Mouse (Mus musculus) forebrain, embryonic 15.5 days (tissue): ENCODE results near the gene Fndc10. TPM values are rescaled to one million over a fixed set of nuclear protein-coding genes. Genes with fewer than 3 reads are reported as not detected.
A peak's percentile ranks its signal among the peaks of the same experiment; 100 is the strongest.
"Not testable (repeated sequence)": the region's sequence is repeated elsewhere in the genome, so short reads cannot be mapped to it uniquely, and the experiment has no call there.

ENCODE experiments used
- ATAC-seq: fragments of 200-750 bp; cut with Nextera tagmentation; replicated peaks from 2 replicates; pipeline ENCODE4 v1.8.0; 2017; ENCODE audit warnings: mild to moderate bottlenecking, moderate TSS enrichment, moderate library complexity
- H3K27ac ChIP-seq: fragments of 300-500 bp; sonication (generic); replicated peaks from 2 replicates; pipeline ENCODE4 v1.5.1; 2015; ENCODE audit warnings: mild to moderate bottlenecking, inconsistent platforms
- H3K27me3 ChIP-seq: fragments of 300-500 bp; sonication (generic); 2 replicates; pipeline ENCODE4 v1.6.1; 2015; ENCODE audit warnings: inconsistent platforms
- H3K36me3 ChIP-seq: fragments of 300-500 bp; sonication (generic); 2 replicates; pipeline ENCODE4 v1.6.1; 2015; ENCODE audit warnings: mild to moderate bottlenecking, inconsistent platforms
- H3K4me1 ChIP-seq: fragments of 300-500 bp; sonication (generic); 2 replicates; pipeline ENCODE4 v1.6.1; 2015; ENCODE audit warnings: inconsistent platforms
- H3K4me2 ChIP-seq: fragments of 300-500 bp; sonication (generic); replicated peaks from 2 replicates; pipeline ENCODE4 v1.6.1; 2015; ENCODE audit warnings: mild to moderate bottlenecking, inconsistent platforms
- H3K4me3 ChIP-seq: fragments of 300-500 bp; sonication (generic); 2 replicates; pipeline ENCODE4 v1.5.1; 2015; ENCODE audit warnings: mild to moderate bottlenecking, inconsistent platforms
- H3K9ac ChIP-seq: fragments of 300-500 bp; sonication (generic); replicated peaks from 2 replicates; pipeline ENCODE4 v1.6.1; 2015; ENCODE audit warnings: mild to moderate bottlenecking, inconsistent platforms
- H3K9me3 ChIP-seq: fragments of 300-500 bp; sonication (generic); 2 replicates; pipeline ENCODE4 v1.6.1; 2016; ENCODE audit warnings: inconsistent platforms
- WGBS: fragments of 180-500 bp; shearing (Covaris S2); methylation state at CpG from one replicate; pipeline ENCODE4 v1.1.7; 2015; ENCODE audit warnings: mixed read lengths; 5-methylcytosine and 5-hydroxymethylcytosine counted together
- polyA plus RNA-seq: library from polyadenylated mRNA; unstranded; fragments of >200 nt; fragmentation: Nextera tagmentation; extraction: Ambion mirVana; gene quantifications from 2 replicates; pipeline ENCODE4 v1.2.1, GENCODE M21; 2015

The Fndc10 gene
- polyA plus RNA-seq, 1 experiment from 2014 or later, result 8.2 TPM

DNA sequence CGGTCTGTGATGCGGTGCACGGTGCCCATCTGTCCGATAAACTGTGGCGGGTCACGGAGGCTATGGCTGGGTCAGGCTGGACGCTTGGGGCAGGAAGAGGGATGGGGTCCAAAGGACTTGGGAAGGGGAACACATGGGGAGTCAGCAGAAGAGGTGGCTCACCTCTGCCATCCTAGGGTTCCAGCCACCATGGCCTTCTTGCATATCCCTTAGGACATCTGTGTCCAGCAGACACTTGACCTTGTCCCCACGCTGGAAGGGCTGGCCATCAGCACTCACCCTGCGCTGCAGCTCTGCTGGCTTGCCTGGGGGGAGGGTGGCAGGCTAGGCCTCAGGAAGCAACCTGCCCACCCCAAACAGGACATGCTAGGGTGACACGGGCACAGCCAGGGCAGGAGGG lies 35.2 kb upstream of the Fndc10 start:
- Histone ChIP-seq H3K9ac (no peak overlapping the region), H3K4me3 (no peak overlapping the region), H3K27me3 (peaks cover 24% of the 10 kb centered on the region), H3K9me3 (no peaks in the 10 kb centered on the region), H3K36me3 (peaks cover 20% of the 10 kb centered on the region), H3K4me2 (no peak overlapping the region), H3K27ac (no peak overlapping the region), H3K4me1 (peaks cover 12% of the 10 kb centered on the region)
- 95% methylated on average over 10 of the region's 10 CpGs for WGBS
- ATAC-seq, result no peak

DNA sequence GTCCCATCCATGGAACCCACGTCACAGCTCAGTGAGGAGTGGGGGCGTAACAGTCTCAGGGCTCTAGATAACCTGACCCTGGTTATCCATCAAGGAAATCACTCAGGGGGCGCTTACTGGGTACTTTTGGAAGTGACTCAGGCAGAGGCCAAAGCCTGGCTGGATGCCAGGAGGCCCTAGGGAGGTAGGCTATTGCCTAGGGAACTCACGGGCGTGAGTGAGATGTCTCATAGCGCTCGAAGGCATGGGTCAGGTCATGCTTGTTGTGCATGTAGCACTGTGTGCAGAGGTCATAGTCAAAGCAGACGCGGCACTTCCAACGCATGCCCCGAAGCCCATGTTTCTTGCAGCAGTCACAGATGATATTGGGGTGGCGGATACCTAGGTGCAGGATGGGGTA lies 33.5 kb upstream of the Fndc10 start:
- peaks cover 7% of the 10 kb centered on the region for H3K27me3 ChIP-seq
- no peak overlapping the region for H3K27ac ChIP-seq
- no peak overlapping the region for H3K9ac ChIP-seq
- no peaks in the 10 kb centered on the region for H3K9me3 ChIP-seq
- H3K36me3 ChIP-seq, result peaks cover 18% of the 10 kb centered on the region
- no peaks in the 10 kb centered on the region for H3K4me1 ChIP-seq
- ATAC-seq, result no peak
- H3K4me3 ChIP-seq, result no peak overlapping the region
- H3K4me2 ChIP-seq, result no peak overlapping the region
- WGBS, result 88% methylated on average over 12 of the region's 12 CpGs

DNA sequence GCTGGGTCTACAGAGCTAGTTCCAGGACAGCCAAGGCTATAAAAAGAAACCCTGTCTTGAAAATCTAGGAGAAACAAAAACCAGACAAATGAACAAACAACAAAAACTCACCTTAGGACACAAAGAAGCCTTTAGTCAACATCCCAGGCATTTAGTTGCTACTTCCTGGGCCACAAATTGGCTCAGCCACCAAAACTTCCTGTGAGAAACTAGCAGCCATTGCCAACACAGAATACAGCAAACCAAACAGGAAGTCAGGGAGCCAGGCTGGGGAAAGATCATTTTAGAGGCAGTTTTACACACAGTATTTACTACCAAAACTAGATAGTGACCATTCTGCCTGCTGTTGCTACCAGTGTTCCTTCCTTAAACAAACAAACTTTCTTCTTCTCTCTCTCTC lies 27.2 kb upstream of the Fndc10 start:
- Histone ChIP-seq H3K4me3 (no peak overlapping the region), H3K4me1 (peaks cover 13% of the 10 kb centered on the region), H3K27me3 (no peaks in the 10 kb centered on the region), H3K36me3 (peaks cover 6% of the 10 kb centered on the region; the same call in 1 of the 2 replicates), H3K4me2 (no peak overlapping the region), H3K9me3 (no peaks in the 10 kb centered on the region), H3K9ac (no peak overlapping the region), H3K27ac (no peak overlapping the region)
- no peak for ATAC-seq

DNA sequence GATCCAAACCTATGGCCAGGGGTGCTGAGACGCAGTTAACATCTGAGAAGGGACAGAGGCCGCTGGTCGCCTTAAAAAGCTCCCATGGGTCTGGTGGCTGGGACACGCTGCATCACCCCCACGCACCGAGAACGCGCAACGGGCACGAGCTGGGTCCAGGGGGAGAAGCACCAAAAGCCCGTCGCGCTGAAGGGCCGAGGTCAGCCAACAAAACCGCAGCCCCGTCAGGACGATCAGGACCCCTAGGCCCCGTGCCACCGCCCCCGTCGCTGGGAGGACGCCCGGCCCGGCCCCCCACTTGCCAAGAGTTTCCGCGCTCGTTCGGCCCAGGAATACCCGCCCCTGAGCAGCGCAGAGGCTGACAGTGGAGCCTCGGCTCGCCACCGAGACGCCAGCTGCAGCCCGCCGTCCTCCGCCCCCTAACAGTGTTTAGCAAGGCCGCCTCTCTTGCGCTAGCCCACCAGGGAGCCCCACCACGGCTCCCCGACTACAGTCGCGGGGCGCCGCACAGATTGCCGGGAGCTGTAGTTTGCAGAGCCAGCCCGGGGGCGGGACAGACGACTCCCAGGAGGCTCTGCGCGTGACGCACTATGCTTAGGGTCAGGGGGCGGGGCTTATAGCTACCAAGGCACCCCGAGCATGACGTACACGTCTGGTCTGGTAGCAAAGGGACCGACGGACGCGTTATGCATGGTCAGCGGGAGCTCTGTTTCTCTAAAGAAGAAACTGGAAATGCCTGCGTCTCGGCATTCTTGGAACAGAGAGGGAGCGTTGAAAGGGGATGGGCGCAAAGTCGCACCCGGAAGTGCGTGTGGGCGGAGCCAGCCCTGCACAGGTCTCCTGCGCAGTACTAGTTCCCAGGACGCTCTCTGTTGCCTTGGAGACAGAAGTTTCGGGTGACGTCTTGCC lies 25.2 kb upstream of the Fndc10 start, which contains the start of gene Mib2:
Gene Mib2 (minus strand): TSS at position 510 of the 909 bp plus-strand sequence.
- Histone ChIP-seq H3K4me2 (peak within 1 kb of the TSS; percentile 82), H3K27ac (peak within 1 kb of the TSS; percentile 78), H3K9me3 (no peaks in the 10 kb centered on the region), H3K4me3 (peak within 1 kb of the TSS; percentile 79), H3K4me1 (peaks cover 13% of the 10 kb centered on the region), H3K36me3 (peaks cover 6% of the 10 kb centered on the region; the same call in 1 of the 2 replicates), H3K27me3 (no peaks in the 10 kb centered on the region), H3K9ac (peak within 1 kb of the TSS; percentile 78)
- ATAC-seq, result peak; percentile 99
- under 1% methylated on average over 73 of the region's 73 CpGs for WGBS

DNA sequence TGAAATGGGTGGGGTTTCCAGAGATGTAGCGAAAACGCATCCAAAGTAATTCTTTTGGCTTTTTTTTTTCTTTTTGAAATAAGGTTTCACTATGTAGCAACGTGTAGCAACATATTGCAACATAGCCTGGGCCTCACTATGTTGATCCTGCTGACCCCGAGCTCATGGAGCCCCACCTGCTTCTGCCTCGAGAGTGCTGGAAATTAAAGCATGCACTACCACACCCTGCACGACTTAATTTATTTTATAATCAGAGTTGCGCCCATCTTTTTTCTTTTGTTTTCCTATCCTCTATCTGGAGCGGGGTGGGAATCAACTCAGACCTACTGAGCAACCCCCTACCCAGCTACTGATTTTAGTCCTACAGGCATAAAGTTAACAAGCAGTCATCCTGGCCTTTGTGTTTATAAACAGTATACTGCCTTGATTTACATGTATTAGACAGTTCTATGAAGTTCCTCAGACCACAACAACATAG lies 24.5 kb upstream of the Fndc10 start:
- peak overlapping the region; percentile 79 for H3K4me3 ChIP-seq
- H3K27ac ChIP-seq, result 0 out of 2 replicates have a peak overlapping the region, but pooled peaks have one; percentile 78
- 2% methylated on average over 8 of the region's 8 CpGs for WGBS
- ATAC-seq, result peak; percentile 14; the same call in 1 of the 2 replicates
- peak overlapping the region; percentile 78; the same call in 1 of the 2 replicates for H3K9ac ChIP-seq
- no peaks in the 10 kb centered on the region for H3K9me3 ChIP-seq
- peak overlapping the region; percentile 82 for H3K4me2 ChIP-seq
- peaks cover 6% of the 10 kb centered on the region; the same call in 1 of the 2 replicates for H3K36me3 ChIP-seq
- no peaks in the 10 kb centered on the region for H3K27me3 ChIP-seq
- peaks cover 13% of the 10 kb centered on the region for H3K4me1 ChIP-seq

GRCm38 (mm10) chr4:155670236-155670635 lies 23.9 kb upstream of the Fndc10 start:
- H3K9ac ChIP-seq, result not testable (repeated sequence)

DNA sequence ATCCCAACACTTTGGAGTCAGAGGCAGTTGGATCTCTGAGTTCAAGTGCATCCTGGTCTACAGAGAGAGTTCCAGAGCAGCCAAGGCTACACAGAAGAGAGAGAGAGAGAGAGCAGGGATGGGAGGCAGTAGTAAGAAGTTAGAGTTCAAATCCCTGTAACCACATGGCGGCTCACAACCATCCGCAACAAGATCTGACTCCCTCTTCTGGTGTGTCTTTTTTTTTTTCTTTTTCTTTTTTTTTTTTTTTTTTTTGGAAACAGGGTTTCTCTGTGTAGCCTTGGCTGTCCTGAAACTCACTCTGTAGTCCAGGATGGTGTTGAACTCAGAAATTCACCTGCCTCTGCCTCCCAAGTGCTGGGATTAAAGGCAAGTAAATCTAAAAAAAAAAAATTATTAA lies 22.1 kb upstream of the Fndc10 start:
- H3K4me3 ChIP-seq, result no peak overlapping the region
- H3K27me3 ChIP-seq, result no peaks in the 10 kb centered on the region
- ATAC-seq, result no peak
- no peaks in the 10 kb centered on the region for H3K9me3 ChIP-seq
- 55% methylated on average over 2 of the region's 2 CpGs for WGBS
- H3K4me2 ChIP-seq, result no peak overlapping the region
- no peaks in the 10 kb centered on the region for H3K36me3 ChIP-seq
- peaks cover 13% of the 10 kb centered on the region for H3K4me1 ChIP-seq
- H3K9ac ChIP-seq, result no peak overlapping the region
- H3K27ac ChIP-seq, result no peak overlapping the region

More at GRCm38 (mm10) chr4:155670236-155670635, 23.9 kb upstream of the Fndc10 start:
- not testable (repeated sequence) for H3K4me3 ChIP-seq, H3K27ac ChIP-seq, H3K27me3 ChIP-seq, H3K9me3 ChIP-seq, H3K36me3 ChIP-seq, ATAC-seq, H3K4me2 ChIP-seq
- peaks cover 13% of the 10 kb centered on the region for H3K4me1 ChIP-seq
- 61% methylated on average over 4 of the region's 4 CpGs for WGBS

DNA sequence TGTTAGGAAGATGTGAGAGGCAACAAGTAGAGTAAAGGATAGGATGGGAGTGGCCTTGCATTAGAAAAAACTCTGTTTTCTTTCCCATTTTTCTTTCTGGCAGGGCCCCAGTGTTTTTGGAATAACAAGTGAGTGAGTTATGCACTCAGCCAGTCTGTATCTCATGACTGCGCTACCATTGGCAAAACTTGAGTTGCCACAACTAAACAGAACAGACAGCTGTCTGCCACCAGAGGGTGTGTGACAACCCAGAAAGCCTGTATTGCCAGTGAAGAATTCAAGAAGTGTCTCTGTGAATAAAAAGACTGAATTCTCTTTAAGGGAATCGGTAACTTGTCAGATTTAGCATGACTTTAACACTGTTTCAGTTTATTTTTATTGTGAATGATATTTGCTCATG lies 18.2 kb upstream of the Fndc10 start:
- Histone ChIP-seq H3K27me3 (no peaks in the 10 kb centered on the region), H3K4me2 (no peak overlapping the region), H3K36me3 (no peaks in the 10 kb centered on the region), H3K9ac (no peak overlapping the region), H3K4me3 (no peak overlapping the region), H3K4me1 (no peaks in the 10 kb centered on the region), H3K9me3 (no peaks in the 10 kb centered on the region), H3K27ac (no peak overlapping the region)
- WGBS, result 81% methylated on average over 2 of the region's 2 CpGs
- no peak for ATAC-seq

GRCm38 (mm10) chr4:155683670-155684277 lies 10.4 kb upstream of the Fndc10 start:
- not testable (repeated sequence) for H3K4me1 ChIP-seq, H3K27ac ChIP-seq, H3K9ac ChIP-seq, H3K27me3 ChIP-seq, H3K4me3 ChIP-seq, H3K4me2 ChIP-seq, ATAC-seq, H3K36me3 ChIP-seq, H3K9me3 ChIP-seq
- WGBS, result 89% methylated on average over 16 of the region's 19 CpGs

DNA sequence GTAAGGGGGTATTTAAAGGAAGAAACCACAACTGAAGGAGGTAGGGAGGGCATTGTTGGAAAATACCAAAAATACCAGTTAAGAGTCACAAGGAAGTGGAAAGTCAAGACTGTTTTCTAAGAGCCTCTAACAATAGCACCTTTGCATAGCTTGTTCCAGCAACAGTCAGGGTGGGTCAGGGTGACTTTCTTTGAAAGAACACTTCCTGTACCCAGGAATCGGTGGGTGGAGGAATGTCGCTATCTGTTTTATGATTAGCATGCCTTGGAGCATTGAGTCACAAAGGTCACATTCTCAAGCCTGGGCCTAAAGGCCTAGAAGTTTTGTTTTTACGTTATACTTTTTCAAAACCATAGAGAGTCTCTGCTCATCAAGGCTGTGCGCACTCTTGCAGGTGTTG lies 6.4 kb upstream of the Fndc10 start:
- not testable (repeated sequence) for H3K4me2 ChIP-seq, H3K27ac ChIP-seq, H3K36me3 ChIP-seq, H3K27me3 ChIP-seq, H3K4me3 ChIP-seq, ATAC-seq, H3K9me3 ChIP-seq, H3K4me1 ChIP-seq, H3K9ac ChIP-seq
- WGBS, result 90% methylated on average over 4 of the region's 4 CpGs

GRCm38 (mm10) chr4:155690571-155691375 lies 3.4 kb upstream of the Fndc10 start:
- Histone ChIP-seq H3K4me1 (peaks cover 19% of the 10 kb centered on the region), H3K36me3 (no peaks in the 10 kb centered on the region), H3K27ac (no peak overlapping the region), H3K9me3 (no peaks in the 10 kb centered on the region), H3K27me3 (peaks cover 5% of the 10 kb centered on the region; the same call in 1 of the 2 replicates), H3K9ac (no peak overlapping the region), H3K4me2 (no peak overlapping the region), H3K4me3 (no peak overlapping the region)
- 77% methylated on average over 12 of the region's 12 CpGs for WGBS
- ATAC-seq, result no peak
